Mouse (Mus musculus) gastrocnemius, adult 2 months (tissue): ENCODE data around the gene Slc8b1. TPM values are rescaled to one million over a fixed set of nuclear protein-coding genes. Genes with fewer than 3 reads are reported as not detected.

Experiments used
- DNase-seq: peaks from one replicate; pipeline ENCODE4 v3.0.0; 2022
- H3K27ac ChIP-seq: fragments of 200-600 bp; 2 replicates; pipeline ENCODE4 v1.8.1; 2022; ENCODE audit warnings: mild to moderate bottlenecking
- H3K4me3 ChIP-seq: fragments of 200-600 bp; 2 replicates; pipeline ENCODE4 v1.8.1; 2022; ENCODE audit warnings: mild to moderate bottlenecking, moderate library complexity
- CTCF ChIP-seq: fragments of 200-600 bp; IDR thresholded peaks from 2 replicates; pipeline ENCODE4 v1.8.1; 2022; ENCODE audit warnings: antibody characterized with exemption, mild to moderate bottlenecking, moderate library complexity
- intact Hi-C: fragments of 180-260 bp; cut with DNase I; formaldehyde crosslinking; loops from one replicate; pipeline ENCODE4 v1.15.1; 2025
- total RNA-seq, 2 experiments: library from RNA; stranded (reverse); gene quantifications; 2 replicates each; pipeline ENCODE4 v1.2.3; 2021

Slc8b1 gene
- total RNA-seq, 2 experiments from 2014 or later, result 8.1 to 10.5 TPM

GRCm38 (mm10) chr5:120502147-120502621 is 8.8 kb upstream of the Slc8b1 start:
- H3K4me3 ChIP-seq, result peak overlapping the region; percentile 71
- H3K27ac ChIP-seq, result peak overlapping the region; percentile 95
- intact Hi-C loops, result no loop called here
- no peak for TF ChIP-seq CTCF
- no peak for DNase-seq

GRCm38 (mm10) chr5:120502675-120503143 is 8.3 kb upstream of the Slc8b1 start:
- intact Hi-C loops, result no loop called here
- no peak for TF ChIP-seq CTCF
- Histone ChIP-seq H3K4me3 (peak overlapping the region; percentile 71), H3K27ac (peak overlapping the region; percentile 95)
- no peak for DNase-seq

- peak; percentile 90 for DNase-seq
- no peak for TF ChIP-seq CTCF
- peak within 1 kb of the TSS; percentile 95 for H3K27ac ChIP-seq
- peak within 1 kb of the TSS; percentile 71 for H3K4me3 ChIP-seq
- intact Hi-C loops, result no loop called here
Observed at GRCm38 (mm10) chr5:120503144-120503795, 7.7 kb upstream of the Slc8b1 start, which contains the start of gene Plbd2. TSS of gene Plbd2 (minus strand) at chr5:120503625.

- peak; percentile 89 for DNase-seq
- intact Hi-C loops, result loop anchor here (1.0 kb wide), 1 partner anchor 100 kb away; no protein-coding TSS in a partner anchor
- peak; percentile 99; the same call in 1 of the 2 replicates for TF ChIP-seq CTCF
- Histone ChIP-seq H3K4me3 (peak overlapping the region; percentile 53), H3K27ac (peak overlapping the region; percentile 68)
Observed at GRCm38 (mm10) chr5:120505368-120505767, 5.6 kb upstream of the Slc8b1 start.

DNA sequence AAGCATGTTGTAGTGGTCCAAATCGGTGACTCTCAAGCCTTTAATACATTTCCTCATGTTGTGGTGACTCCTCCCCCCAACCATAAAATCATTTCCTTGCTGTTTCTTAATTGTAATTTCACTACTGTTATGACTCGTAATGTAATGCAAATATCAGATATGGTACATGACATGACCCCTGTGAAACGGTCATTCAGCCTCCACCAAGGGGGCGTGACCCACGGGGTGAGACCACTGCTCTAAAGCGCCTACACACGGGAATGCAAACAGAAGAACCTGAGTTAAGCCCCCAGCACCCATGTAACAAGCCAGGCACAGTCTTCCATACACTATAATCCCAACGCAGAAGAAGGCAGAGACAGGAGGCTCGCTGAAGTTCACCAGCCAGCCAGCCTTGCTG is 5.2 kb upstream of the Slc8b1 start:
- peak overlapping the region; percentile 68 for H3K27ac ChIP-seq
- DNase-seq, result no peak
- TF ChIP-seq CTCF, result no peak
- peak overlapping the region; percentile 53 for H3K4me3 ChIP-seq
- intact Hi-C loops, result loop anchor here (1.0 kb wide), 1 partner anchor 100 kb away; no protein-coding TSS in a partner anchor

GRCm38 (mm10) chr5:120506490-120506889 is 4.5 kb upstream of the Slc8b1 start:
- no peak for DNase-seq
- H3K27ac ChIP-seq, result no peak overlapping the region
- no peak for TF ChIP-seq CTCF
- intact Hi-C loops, result no loop called here
- H3K4me3 ChIP-seq, result no peak overlapping the region

GRCm38 (mm10) chr5:120507311-120507710 is 3.7 kb upstream of the Slc8b1 start:
- Histone ChIP-seq H3K4me3 (no peak overlapping the region), H3K27ac (no peak overlapping the region; the same call in 1 of the 2 replicates)
- no peak for TF ChIP-seq CTCF
- intact Hi-C loops, result no loop called here
- no peak for DNase-seq

- Histone ChIP-seq H3K27ac (peak overlapping the region; percentile 92), H3K4me3 (peak overlapping the region; percentile 93)
- intact Hi-C loops, result loop anchor here (5.0 kb wide), 1 partner anchor 76 kb away; the partner anchor contains the start of genes Iqcd and Tpcn1
- TF ChIP-seq CTCF, result no peak
- peak; percentile 72 for DNase-seq
Observed at GRCm38 (mm10) chr5:120511643-120512220, 764 bp downstream of the Slc8b1 start.

DNA sequence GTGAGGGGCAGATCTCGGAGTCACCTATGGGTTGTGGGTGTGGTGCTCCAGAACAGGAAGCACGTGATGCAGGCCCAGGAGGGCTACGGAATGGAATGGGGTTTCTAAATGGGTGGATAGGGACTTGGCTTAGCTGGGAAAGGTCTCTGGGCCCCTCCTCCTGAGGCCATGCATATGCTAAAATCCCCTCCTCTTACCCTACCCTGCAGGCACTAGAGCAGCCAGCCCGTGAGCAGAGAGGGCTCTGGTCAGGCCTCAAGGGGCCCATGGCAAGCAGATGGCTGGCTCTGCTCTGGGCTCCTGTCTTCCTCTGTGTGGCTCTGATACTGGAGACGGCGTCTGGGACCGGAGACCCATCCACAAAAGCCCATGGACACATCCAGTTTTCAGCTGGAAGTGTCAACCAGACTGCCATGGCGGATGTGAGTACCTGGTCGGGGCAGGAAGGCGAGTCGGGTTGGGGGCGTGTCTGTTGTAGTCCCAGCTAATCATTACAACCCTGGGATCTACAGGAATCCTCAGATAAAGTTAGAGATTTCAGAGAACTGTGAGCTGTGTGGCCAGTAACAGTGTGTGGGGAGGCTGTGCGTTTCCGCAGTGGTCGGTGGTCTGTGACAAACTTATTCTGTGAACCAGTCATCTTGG is 2.1 kb downstream of the Slc8b1 start:
- TF ChIP-seq CTCF, result no peak
- peak overlapping the region; percentile 92 for H3K27ac ChIP-seq
- H3K4me3 ChIP-seq, result peak overlapping the region; percentile 93
- no peak for DNase-seq
- intact Hi-C loops, result loop anchor here (5.0 kb wide), 1 partner anchor 74 kb away; the partner anchor contains the start of genes Iqcd and Tpcn1

- no peak for DNase-seq
- intact Hi-C loops, result loop anchor here (5.0 kb wide), 1 partner anchor 73 kb away; the partner anchor contains the start of genes Iqcd and Tpcn1
- TF ChIP-seq CTCF, result no peak
- H3K27ac ChIP-seq, result peak overlapping the region; percentile 92
- peak overlapping the region; percentile 25 for H3K4me3 ChIP-seq
Observed at GRCm38 (mm10) chr5:120514031-120514677, 3.2 kb downstream of the Slc8b1 start.

DNA sequence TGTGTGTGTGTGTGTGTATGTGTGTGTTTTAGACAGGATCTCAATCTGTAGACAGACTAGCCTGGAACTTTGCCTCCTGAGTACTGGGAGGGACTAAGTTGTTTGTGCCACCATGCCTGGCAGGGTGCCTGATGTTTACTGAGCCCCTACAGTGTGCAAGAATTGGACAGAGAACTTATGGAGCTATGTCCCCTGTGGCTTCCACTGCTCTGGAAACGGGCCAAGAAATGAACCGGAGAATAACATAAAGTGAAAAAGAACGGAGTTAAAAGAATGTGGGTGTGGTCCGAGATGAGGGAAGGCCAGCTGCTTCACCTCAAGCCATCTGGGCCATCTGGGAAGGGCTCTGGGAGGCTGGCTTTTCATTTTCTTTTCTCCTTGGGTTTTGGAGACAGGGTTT is 3.8 kb downstream of the Slc8b1 start:
- peak; percentile 53 for DNase-seq
- peak overlapping the region; percentile 41 for H3K4me3 ChIP-seq
- intact Hi-C loops, result loop anchor here (5.0 kb wide), 1 partner anchor 73 kb away; the partner anchor contains the start of genes Iqcd and Tpcn1
- TF ChIP-seq CTCF, result no peak
- peak overlapping the region; percentile 92 for H3K27ac ChIP-seq

GRCm38 (mm10) chr5:120515451-120515850 is 4.5 kb downstream of the Slc8b1 start:
- DNase-seq, result no peak
- Histone ChIP-seq H3K27ac (peak overlapping the region; percentile 92), H3K4me3 (peak overlapping the region; percentile 41)
- TF ChIP-seq CTCF, result no peak
- intact Hi-C loops, result no loop called here
